Mouse (Mus musculus): ENCODE measurements at regions not wholly inside any gene's neighbourhood (a gene's known extent, or its start where the extent isn't known, plus 50 kb on each side); places are given as distances from the start of the nearest gene placed in this dataset.

DNA sequence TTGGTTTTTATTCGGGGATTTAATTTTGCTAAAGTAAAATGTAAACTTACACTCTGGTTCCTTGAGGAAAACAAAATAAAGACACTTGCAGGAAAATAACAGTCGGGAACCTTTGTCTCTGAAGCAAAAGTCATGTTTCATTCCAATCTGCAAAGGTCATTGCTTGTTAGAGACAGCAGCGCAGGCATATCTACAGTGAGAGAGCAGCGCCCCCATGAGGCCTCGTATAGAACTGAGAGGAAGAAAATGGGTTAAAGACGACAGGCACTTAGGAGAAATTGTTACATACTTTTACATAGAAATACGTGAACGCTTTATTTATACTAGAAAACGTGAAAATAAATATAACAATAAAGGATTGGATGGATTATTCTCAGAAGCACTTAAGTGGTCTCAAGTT lies 93.1 kb upstream of the Fmr1 start:
- no peak for TF ChIP-seq EP300 (IDR thresholded peaks at IDR 0.05; ENCODE audit: low read depth)
- TF ChIP-seq CTCF (IDR thresholded peaks at IDR 0.05; ENCODE audit: low read depth), result peak; percentile 12; the same call in 1 of the 2 replicates

All from liver, embryonic 14.5 days (tissue).